Mouse (Mus musculus): ENCODE measurements around the gene Snd1. TPM values are rescaled to one million over a fixed set of nuclear protein-coding genes. Genes with fewer than 3 reads are reported as not detected.

Snd1 gene
- 56.9 and 84.5 TPM in 2 replicates for polyA plus RNA-seq (2014; fragmentation: Nextera tagmentation; extraction: Ambion mirVana)

DNA sequence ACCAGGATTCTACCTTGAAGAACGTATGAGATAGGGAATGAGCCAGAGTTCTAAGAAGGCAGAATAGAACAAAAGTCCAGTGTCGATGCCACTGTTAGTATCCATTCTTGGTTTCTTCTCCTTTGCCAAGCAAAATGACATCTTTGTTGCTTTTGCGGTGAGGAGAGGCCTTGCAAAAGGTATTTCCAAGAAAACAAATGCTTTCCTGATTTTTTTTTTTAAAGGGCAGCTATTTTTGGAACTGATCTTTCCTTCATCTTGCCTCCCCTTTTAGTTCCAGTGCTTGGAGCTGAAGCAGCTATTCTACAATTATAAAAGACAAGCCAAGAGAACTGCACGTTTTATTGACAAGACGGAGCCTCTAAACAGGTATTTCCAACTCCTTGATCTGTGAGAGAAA is at the start of gene Snd1:
Gene Snd1 (plus strand): TSS at position 301 of the 400 bp plus-strand sequence.
- WGBS = 87% methylated on average over 5 of the region's 5 CpGs

DNA sequence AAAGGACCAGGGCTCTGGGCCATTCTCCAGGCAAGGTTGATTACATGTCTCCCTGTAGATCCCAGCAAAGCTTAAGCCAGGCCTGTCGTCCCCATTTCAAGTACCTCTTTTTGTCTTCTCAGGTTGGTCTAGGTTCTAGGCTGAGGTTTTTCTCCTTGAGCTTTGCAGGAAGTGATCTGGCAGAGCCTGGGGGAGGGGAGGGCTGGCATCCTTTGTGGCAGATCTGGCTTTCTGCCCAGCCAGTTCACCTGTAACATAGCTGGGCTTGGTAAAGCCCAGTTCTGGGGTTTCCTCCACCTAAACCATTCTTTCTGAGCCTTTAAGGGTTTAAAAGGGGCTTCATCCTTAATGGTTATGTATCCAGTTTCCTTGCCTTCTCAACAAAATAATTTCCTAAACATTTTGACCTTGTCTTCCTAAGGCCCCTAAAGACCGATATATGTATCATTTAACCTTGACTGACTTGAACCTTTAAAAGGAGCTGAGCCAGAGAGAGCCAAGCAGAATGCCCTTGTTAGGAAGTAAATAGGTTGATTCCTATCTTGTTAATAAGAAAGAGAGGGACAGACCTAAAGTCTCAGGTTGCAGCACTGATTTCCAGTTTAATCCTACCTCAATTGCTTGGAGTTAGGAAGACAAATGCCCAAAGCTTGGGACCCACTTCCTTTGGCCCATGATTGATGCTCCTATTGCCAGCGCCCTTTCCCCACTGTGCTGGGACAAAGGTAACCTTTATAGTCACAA is 47.7 kb upstream of the Snd1 start, which contains the start of gene Fscn3:
Gene Fscn3 (plus strand): TSS at position 694 of the 744 bp plus-strand sequence.
- no peak within 1 kb of the TSS for H3K27ac ChIP-seq (replicated peaks; ENCODE audit: low read depth, low read length)
- DNase-seq (no peak), ATAC-seq (ENCODE audit: low FRiP score, low TSS enrichment) (no peak)
- no peak within 1 kb of the TSS for H3K9ac ChIP-seq (replicated peaks; ENCODE audit: low read length)
- WGBS = 86% methylated on average over 3 of the region's 3 CpGs
- no peak within 1 kb of the TSS for H3K4me2 ChIP-seq (ENCODE audit: low read length)
- H3K4me3 ChIP-seq (replicated peaks; ENCODE audit: low read depth, low read length) = no peak within 1 kb of the TSS
- H3K27me3 ChIP-seq (ENCODE audit: control insufficient read depth, insufficient read depth, low read length) = no peaks in the 10 kb centered on the region
- no peaks in the 10 kb centered on the region for H3K9me3 ChIP-seq (ENCODE audit: control insufficient read depth, low read length)
- peaks cover 10% of the 10 kb centered on the region for H3K4me1 ChIP-seq (ENCODE audit: control insufficient read depth, insufficient read depth, low read length)
- peaks cover 18% of the 10 kb centered on the region for H3K36me3 ChIP-seq (ENCODE audit: control insufficient read depth, insufficient read depth, low read length)

More for the DNA sequence above, at the start of gene Snd1:
- Histone ChIP-seq H3K27me3 (ENCODE audit: control insufficient read depth, insufficient read depth, low read length) (no peaks in the 10 kb centered on the region), H3K9ac (replicated peaks; ENCODE audit: low read length) (no peak within 1 kb of the TSS), H3K27ac (replicated peaks; ENCODE audit: low read depth, low read length) (no peak within 1 kb of the TSS), H3K36me3 (ENCODE audit: control insufficient read depth, insufficient read depth, low read length) (no peaks in the 10 kb centered on the region), H3K9me3 (ENCODE audit: control insufficient read depth, low read length) (no peaks in the 10 kb centered on the region), H3K4me3 (replicated peaks; ENCODE audit: low read depth, low read length) (no peak within 1 kb of the TSS), H3K4me1 (ENCODE audit: control insufficient read depth, insufficient read depth, low read length) (no peaks in the 10 kb centered on the region), H3K4me2 (ENCODE audit: low read length) (no peak within 1 kb of the TSS)
- DNase-seq = no peak
- no peak for ATAC-seq (ENCODE audit: low FRiP score, low TSS enrichment)

DNA sequence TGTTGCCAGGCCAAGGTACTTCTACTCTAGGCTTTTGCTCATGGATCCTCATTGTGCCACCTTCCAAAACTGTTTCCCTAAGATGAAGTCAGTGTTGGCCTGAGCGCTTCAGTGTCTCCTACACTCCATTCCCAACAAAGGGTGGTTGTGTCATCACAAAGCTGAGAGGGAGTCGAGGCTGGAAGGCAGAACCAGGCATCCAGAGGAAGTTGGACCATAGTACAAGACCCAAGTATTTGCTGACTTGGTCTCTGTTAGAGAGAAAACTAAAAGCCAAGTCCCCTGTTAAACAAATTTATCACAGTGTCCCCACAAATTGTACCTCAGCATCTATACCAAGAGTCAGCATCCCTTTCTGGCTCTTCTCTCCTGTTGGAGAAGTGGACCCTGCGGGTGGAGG is 46.6 kb upstream of the Snd1 start, which contains the start of gene Gcc1:
Gene Gcc1 (minus strand): TSS at position 101 of the 400 bp plus-strand sequence.
- H3K4me3 ChIP-seq (replicated peaks; ENCODE audit: low read depth, low read length) = no peak within 1 kb of the TSS
- no peak within 1 kb of the TSS for H3K9ac ChIP-seq (replicated peaks; ENCODE audit: low read length)
- H3K4me1 ChIP-seq (ENCODE audit: control insufficient read depth, insufficient read depth, low read length) = peaks cover 10% of the 10 kb centered on the region; the same call in 1 of the 2 replicates
- no peak within 1 kb of the TSS for H3K4me2 ChIP-seq (ENCODE audit: low read length)
- no peak for ATAC-seq (ENCODE audit: low FRiP score, low TSS enrichment)
- no peaks in the 10 kb centered on the region for H3K27me3 ChIP-seq (ENCODE audit: control insufficient read depth, insufficient read depth, low read length)
- H3K27ac ChIP-seq (replicated peaks; ENCODE audit: low read depth, low read length) = no peak within 1 kb of the TSS
- H3K9me3 ChIP-seq (ENCODE audit: control insufficient read depth, low read length) = no peaks in the 10 kb centered on the region
- peaks cover 18% of the 10 kb centered on the region for H3K36me3 ChIP-seq (ENCODE audit: control insufficient read depth, insufficient read depth, low read length)
- 91% methylated on average over 3 of the region's 3 CpGs for WGBS
- no peak for DNase-seq

DNA sequence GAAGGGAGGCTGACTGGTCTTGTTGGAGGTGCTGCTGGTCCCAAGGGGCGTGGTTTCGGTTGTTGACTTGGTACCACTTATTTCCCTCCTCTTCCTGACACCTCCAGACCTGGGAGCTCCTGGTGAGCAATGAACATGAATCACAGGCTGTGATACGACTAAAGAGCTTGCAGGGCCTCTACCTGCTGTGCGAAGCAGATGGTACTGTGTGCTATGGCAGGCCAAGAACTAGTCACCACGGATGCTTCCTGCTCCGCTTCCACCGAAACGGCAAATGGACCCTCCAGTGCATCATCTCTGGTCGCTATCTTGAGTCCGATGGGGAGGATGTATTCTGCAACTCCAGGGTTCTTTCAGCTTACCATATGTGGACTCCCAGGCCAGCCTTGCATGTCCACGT is 45.1 kb upstream of the Snd1 start:
- 90% methylated on average over 11 of the region's 11 CpGs for WGBS
- ATAC-seq (ENCODE audit: low FRiP score, low TSS enrichment) (no peak), DNase-seq (no peak)
- no peak overlapping the region for H3K4me3 ChIP-seq (replicated peaks; ENCODE audit: low read depth, low read length)
- peaks cover 3% of the 10 kb centered on the region; the same call in 1 of the 2 replicates for H3K4me1 ChIP-seq (ENCODE audit: control insufficient read depth, insufficient read depth, low read length)
- H3K36me3 ChIP-seq (ENCODE audit: control insufficient read depth, insufficient read depth, low read length) = peaks cover 18% of the 10 kb centered on the region
- H3K27me3 ChIP-seq (ENCODE audit: control insufficient read depth, insufficient read depth, low read length) = no peaks in the 10 kb centered on the region
- no peak overlapping the region for H3K4me2 ChIP-seq (ENCODE audit: low read length)
- no peak overlapping the region for H3K9ac ChIP-seq (replicated peaks; ENCODE audit: low read length)
- no peaks in the 10 kb centered on the region for H3K9me3 ChIP-seq (ENCODE audit: control insufficient read depth, low read length)
- no peak overlapping the region for H3K27ac ChIP-seq (replicated peaks; ENCODE audit: low read depth, low read length)

DNA sequence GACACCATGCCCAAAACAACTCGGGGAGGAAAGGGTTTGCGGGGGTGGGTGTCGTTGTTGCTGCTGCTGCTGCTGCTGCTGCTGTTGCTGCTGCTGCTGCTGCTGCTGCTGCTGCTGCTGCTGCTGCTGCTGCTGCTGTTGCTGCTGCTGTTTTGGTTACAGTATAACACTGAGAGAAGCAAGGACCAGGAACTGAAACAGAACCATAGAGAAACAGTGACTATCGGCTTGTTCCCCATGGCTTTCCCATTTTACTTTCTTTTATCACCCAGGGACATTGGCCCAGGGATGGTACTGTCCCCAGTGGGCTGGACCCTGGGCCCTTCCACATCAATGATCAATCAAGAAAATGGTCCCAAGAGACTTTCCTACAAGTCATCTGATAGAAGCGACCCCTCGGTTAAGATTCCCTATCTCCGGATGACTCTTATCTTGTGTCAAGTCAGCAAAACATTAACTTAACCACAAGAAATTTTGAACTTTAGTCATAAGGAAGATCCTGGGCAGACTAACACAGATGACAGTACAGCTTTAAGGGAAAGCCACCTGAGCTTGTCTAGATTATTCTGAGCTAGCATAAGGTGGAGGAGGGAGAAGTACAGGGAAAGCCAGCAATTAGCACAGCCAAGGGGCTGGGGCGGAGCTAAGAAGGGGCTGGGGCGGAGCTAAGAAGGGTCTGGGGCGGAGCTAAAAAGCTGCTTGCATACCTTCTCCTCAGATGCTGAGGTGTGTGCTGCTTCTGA is 44.0 kb upstream of the Snd1 start:
- no peak for ATAC-seq (ENCODE audit: low FRiP score, low TSS enrichment)
- H3K9ac ChIP-seq (replicated peaks; ENCODE audit: low read length) = no peak overlapping the region
- H3K36me3 ChIP-seq (ENCODE audit: control insufficient read depth, insufficient read depth, low read length) = peaks cover 12% of the 10 kb centered on the region
- no peak overlapping the region for H3K27ac ChIP-seq (replicated peaks; ENCODE audit: low read depth, low read length)
- H3K27me3 ChIP-seq (ENCODE audit: control insufficient read depth, insufficient read depth, low read length) = no peaks in the 10 kb centered on the region
- WGBS = 82% methylated on average over 10 of the region's 10 CpGs
- no peak overlapping the region for H3K4me3 ChIP-seq (replicated peaks; ENCODE audit: low read depth, low read length)
- H3K4me2 ChIP-seq (ENCODE audit: low read length) = no peak overlapping the region
- no peaks in the 10 kb centered on the region for H3K4me1 ChIP-seq (ENCODE audit: control insufficient read depth, insufficient read depth, low read length)
- H3K9me3 ChIP-seq (ENCODE audit: control insufficient read depth, low read length) = no peaks in the 10 kb centered on the region
- no peak for DNase-seq

DNA sequence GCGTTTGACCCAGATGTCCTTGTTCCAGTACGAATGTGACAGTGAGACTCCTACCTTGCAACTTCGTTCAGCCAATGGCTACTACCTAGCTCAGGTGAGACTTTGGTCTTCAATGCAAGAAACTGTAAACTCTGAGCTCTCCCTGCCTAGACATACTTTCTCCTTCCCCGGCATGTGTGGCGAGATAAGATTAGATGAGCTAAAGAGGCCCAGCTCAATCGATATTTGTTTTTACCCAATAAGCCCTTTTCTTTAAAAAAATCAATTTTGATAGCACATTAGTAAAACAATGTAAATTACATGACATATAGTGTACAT is 43.4 kb upstream of the Snd1 start:
- H3K27ac ChIP-seq (replicated peaks; ENCODE audit: low read depth, low read length) = no peak overlapping the region
- H3K36me3 ChIP-seq (ENCODE audit: control insufficient read depth, insufficient read depth, low read length) = peaks cover 7% of the 10 kb centered on the region; the same call in 1 of the 2 replicates
- no peaks in the 10 kb centered on the region for H3K27me3 ChIP-seq (ENCODE audit: control insufficient read depth, insufficient read depth, low read length)
- 73% methylated on average over 6 of the region's 6 CpGs for WGBS
- ATAC-seq (ENCODE audit: low FRiP score, low TSS enrichment) (no peak), DNase-seq (no peak)
- H3K9me3 ChIP-seq (ENCODE audit: control insufficient read depth, low read length) = no peaks in the 10 kb centered on the region
- no peak overlapping the region for H3K4me3 ChIP-seq (replicated peaks; ENCODE audit: low read depth, low read length)
- no peaks in the 10 kb centered on the region for H3K4me1 ChIP-seq (ENCODE audit: control insufficient read depth, insufficient read depth, low read length)
- H3K9ac ChIP-seq (replicated peaks; ENCODE audit: low read length) = no peak overlapping the region
- H3K4me2 ChIP-seq (ENCODE audit: low read length) = no peak overlapping the region

DNA sequence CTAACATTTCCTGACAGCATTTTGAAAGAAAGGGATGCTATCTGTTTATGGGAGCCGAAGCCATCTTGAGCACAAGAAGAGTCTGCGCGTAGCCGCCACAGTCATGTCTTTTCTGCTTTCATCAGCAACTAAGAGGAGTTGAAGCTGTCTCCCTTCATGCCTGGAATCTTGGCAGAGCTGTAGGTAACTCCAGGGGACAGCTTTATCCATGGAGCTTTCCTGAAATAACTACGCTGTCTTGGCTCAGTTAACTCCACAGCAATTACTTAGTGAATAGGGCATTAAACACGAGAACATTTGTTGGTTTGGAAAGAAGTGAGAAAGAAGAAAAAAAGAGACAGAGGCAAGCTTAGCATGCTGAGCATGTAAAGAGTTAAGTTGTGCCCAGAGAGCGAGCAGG is 27.0 kb upstream of the Snd1 start:
- Histone ChIP-seq H3K36me3 (ENCODE audit: control insufficient read depth, insufficient read depth, low read length) (no peaks in the 10 kb centered on the region), H3K27ac (replicated peaks; ENCODE audit: low read depth, low read length) (no peak overlapping the region), H3K9me3 (ENCODE audit: control insufficient read depth, low read length) (no peaks in the 10 kb centered on the region), H3K27me3 (ENCODE audit: control insufficient read depth, insufficient read depth, low read length) (peaks cover 15% of the 10 kb centered on the region), H3K9ac (replicated peaks; ENCODE audit: low read length) (no peak overlapping the region), H3K4me3 (replicated peaks; ENCODE audit: low read depth, low read length) (no peak overlapping the region), H3K4me1 (ENCODE audit: control insufficient read depth, insufficient read depth, low read length) (no peaks in the 10 kb centered on the region), H3K4me2 (ENCODE audit: low read length) (no peak overlapping the region)
- ATAC-seq (ENCODE audit: low FRiP score, low TSS enrichment) (no peak), DNase-seq (no peak)
- WGBS = 80% methylated on average over 7 of the region's 7 CpGs

DNA sequence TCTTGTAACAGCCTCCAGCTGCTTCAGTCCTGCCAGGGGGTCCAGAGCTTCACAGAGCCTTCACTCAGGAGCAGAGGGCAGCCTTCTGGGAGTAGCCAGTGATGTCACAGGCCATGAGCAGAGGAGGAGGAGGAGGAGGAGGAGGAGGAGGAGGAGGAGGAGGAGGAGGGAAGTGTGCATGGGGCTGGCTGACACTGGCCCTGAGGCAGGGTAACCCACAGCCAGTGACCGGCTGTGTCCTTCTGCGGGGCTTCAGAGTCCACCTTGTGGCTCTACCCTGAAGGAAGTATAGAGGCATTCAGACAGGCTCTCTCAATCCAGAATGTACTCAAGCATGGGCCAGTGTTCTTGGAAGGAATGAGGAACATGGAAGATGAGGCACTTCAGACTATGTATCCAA is 25.7 kb upstream of the Snd1 start, which contains the start of gene Pax4:
Gene Pax4 (minus strand): TSS at position 101 of the 400 bp plus-strand sequence.
- Histone ChIP-seq H3K27ac (replicated peaks; ENCODE audit: low read depth, low read length) (no peak within 1 kb of the TSS), H3K9me3 (ENCODE audit: control insufficient read depth, low read length) (no peaks in the 10 kb centered on the region), H3K4me2 (ENCODE audit: low read length) (no peak within 1 kb of the TSS), H3K4me1 (ENCODE audit: control insufficient read depth, insufficient read depth, low read length) (no peaks in the 10 kb centered on the region), H3K4me3 (replicated peaks; ENCODE audit: low read depth, low read length) (no peak within 1 kb of the TSS), H3K27me3 (ENCODE audit: control insufficient read depth, insufficient read depth, low read length) (peaks cover 15% of the 10 kb centered on the region), H3K36me3 (ENCODE audit: control insufficient read depth, insufficient read depth, low read length) (no peaks in the 10 kb centered on the region), H3K9ac (replicated peaks; ENCODE audit: low read length) (no peak within 1 kb of the TSS)
- no peak for DNase-seq
- WGBS = 84% methylated on average over 2 of the region's 2 CpGs
- no peak for ATAC-seq (ENCODE audit: low FRiP score, low TSS enrichment)
